ENCODE assay signal across 8 mouse cellular contexts in genomic region chr1:164247442-164247841, GRCm38 (mm10). TPM values are rescaled to one million over a fixed set of nuclear protein-coding genes. Genes with fewer than 3 reads are reported as not detected.
DNase-seq lines count a peak whose midpoint lies in the region; ATAC-seq and TF ChIP-seq lines count a peak whose summit lies in the region.

No protein-coding gene starts in this region.

- WGBS in forebrain, embryonic 13.5 days, result 34% methylated on average over 8 of the region's 8 CpGs
- 53% methylated on average over 8 of the region's 8 CpGs for WGBS in liver, embryonic 14.5 days (ENCODE audit: insufficient replicate concordance)

- peak overlapping the region; percentile 84 for H3K4me2 ChIP-seq in forebrain, embryonic 13.5 days
- peak overlapping the region; percentile 80 for H3K4me2 ChIP-seq in liver, embryonic 14.5 days (ENCODE audit: low read depth)

- H3K9ac ChIP-seq in forebrain, embryonic 13.5 days, result peak overlapping the region; percentile 68
- no peak overlapping the region for H3K9ac ChIP-seq in liver, embryonic 14.5 days (replicated peaks)

- DNase-seq in gastrocnemius, adult 2 months, result no peak
- DNase-seq in gastrocnemius, postnatal 36 days, result no peak
- no peak for DNase-seq in liver, embryonic 14.5 days (ENCODE audit: low read depth in 3 of 3, low spot score in 3 of 3)
- no peak for DNase-seq in thymus, postnatal 10 days (ENCODE audit: low spot score in 2 of 2)
- DNase-seq in cerebellum, postnatal 25 days, result no peak
- no peak for DNase-seq in kidney, adult 11 months

- no peak for TF ChIP-seq EP300 in liver, embryonic 14.5 days (IDR thresholded peaks at IDR 0.05; ENCODE audit: low read depth)

- peak overlapping the region; percentile 89 for H3K27ac ChIP-seq in gastrocnemius, adult 2 months
- H3K27ac ChIP-seq in forebrain, embryonic 13.5 days, result no peak overlapping the region
- H3K27ac ChIP-seq in liver, embryonic 14.5 days, result no peak overlapping the region

- peaks cover 39% of the 10 kb centered on the region for H3K4me1 ChIP-seq in E14TG2a.4 (replicated peaks; ENCODE audit: low read depth, low read length)
- H3K4me1 ChIP-seq in forebrain, embryonic 13.5 days, result peaks cover 28% of the 10 kb centered on the region
- H3K4me1 ChIP-seq in liver, embryonic 14.5 days (replicated peaks; ENCODE audit: control insufficient read depth in 2 of 2, insufficient read depth in 2 of 2, low read length in 1 of 2), result peaks cover 21 to 22% of the 10 kb centered on the region in 2 experiments

- H3K4me3 ChIP-seq in gastrocnemius, adult 2 months, result peak overlapping the region; percentile 98; the same call in 1 of the 2 replicates
- peak overlapping the region; percentile 86 for H3K4me3 ChIP-seq in E14TG2a.4 (replicated peaks; ENCODE audit: low read length)
- no peak overlapping the region for H3K4me3 ChIP-seq in forebrain, embryonic 13.5 days
- no peak overlapping the region; a peak in 1 of 4 replicates for H3K4me3 ChIP-seq in liver, embryonic 14.5 days (ENCODE audit: insufficient read depth in 1 of 2, low read depth in 2 of 2, low read length in 2 of 2)

- intact Hi-C loops in gastrocnemius, adult 2 months (cut with DNase I), result no loop called here
- intact Hi-C loops in gastrocnemius, postnatal 36 days (cut with DNase I), result no loop called here

- TF ChIP-seq CTCF in gastrocnemius, adult 2 months (IDR thresholded peaks at IDR 0.05), result no peak
- no peak for TF ChIP-seq CTCF in E14TG2a.4 (conservative IDR thresholded peaks at IDR 0.05; ENCODE audit: low read length)
- TF ChIP-seq CTCF in liver, embryonic 14.5 days (IDR thresholded peaks at IDR 0.05; ENCODE audit: low read depth), result no peak

- peaks cover 5% of the 10 kb centered on the region for H3K36me3 ChIP-seq in E14TG2a.4 (ENCODE audit: insufficient read depth, low read length)
- H3K36me3 ChIP-seq in forebrain, embryonic 13.5 days (ENCODE audit: poor library complexity, severe bottlenecking), result no peaks in the 10 kb centered on the region
- H3K36me3 ChIP-seq in liver, embryonic 14.5 days (replicated peaks; ENCODE audit: control insufficient read depth, insufficient read depth, low read depth), result no peaks in the 10 kb centered on the region

- no peaks in the 10 kb centered on the region for H3K9me3 ChIP-seq in E14TG2a.4 (ENCODE audit: low read length)
- H3K9me3 ChIP-seq in forebrain, embryonic 13.5 days (replicated peaks), result no peaks in the 10 kb centered on the region
- H3K9me3 ChIP-seq in liver, embryonic 14.5 days (ENCODE audit: control insufficient read depth, low read length), result no peaks in the 10 kb centered on the region

- ATAC-seq in forebrain, embryonic 13.5 days, result no peak
- no peak for ATAC-seq in liver, embryonic 14.5 days (ENCODE audit: insufficient read depth)

- 0 out of 2 replicates have a peak, but pooled peaks cover 1% of the 10 kb centered on the region for H3K27me3 ChIP-seq in E14TG2a.4 (ENCODE audit: insufficient read depth, low read length)
- H3K27me3 ChIP-seq in forebrain, embryonic 13.5 days, result no peaks in the 10 kb centered on the region
- no peaks in the 10 kb centered on the region for H3K27me3 ChIP-seq in liver, embryonic 14.5 days (ENCODE audit: control insufficient read depth, insufficient read depth, low read length)

RNA-seq across cellular contexts. Expression of gene Slc19a2, which starts 1.4 kb away (rescaled TPM):
- 1 to 10 TPM; 2.6 to 2.8 TPM for total RNA-seq in gastrocnemius, adult 2 months (2021)
- 1 to 10 TPM; 3.4 to 3.9 TPM for total RNA-seq in gastrocnemius, postnatal 36 days (2021)
- 7.2 and 7.7 TPM in 2 replicates for polyA plus RNA-seq in forebrain, embryonic 13.5 days (2015; fragmentation: Nextera tagmentation; extraction: Ambion mirVana)
- polyA plus RNA-seq in liver, embryonic 14.5 days (2012; rRNA removed), result 12.8 and 13.0 TPM in 2 replicates
- 19.6 and 19.8 TPM in 2 replicates for polyA plus RNA-seq in liver, embryonic 14.5 days (2014; fragmentation: Nextera tagmentation; extraction: Ambion mirVana)

RNA-seq across cellular contexts. Expression of gene Ccdc181, which starts 27.9 kb away (rescaled TPM):
- 10 to 100 TPM; 11.2 to 11.8 TPM for total RNA-seq in gastrocnemius, adult 2 months (2021)
- 1 to 10 TPM; 8.8 to 9.1 TPM for total RNA-seq in gastrocnemius, postnatal 36 days (2021)
- polyA plus RNA-seq in forebrain, embryonic 13.5 days (2015; fragmentation: Nextera tagmentation; extraction: Ambion mirVana), result 17.3 and 18.5 TPM in 2 replicates
- polyA plus RNA-seq in liver, embryonic 14.5 days (2012; rRNA removed), result 0.80 and 1.8 TPM in 2 replicates
- 2.3 and 3.7 TPM in 2 replicates for polyA plus RNA-seq in liver, embryonic 14.5 days (2014; fragmentation: Nextera tagmentation; extraction: Ambion mirVana)

RNA-seq across cellular contexts. Expression of gene Nme7, which starts 56.5 kb away (rescaled TPM):
- 1 to 10 TPM; 1.4 TPM for total RNA-seq in gastrocnemius, adult 2 months (2021)
- 1 to 10 TPM; 2.1 TPM for total RNA-seq in gastrocnemius, postnatal 36 days (2021)
- 42.1 and 44.8 TPM in 2 replicates for polyA plus RNA-seq in forebrain, embryonic 13.5 days (2015; fragmentation: Nextera tagmentation; extraction: Ambion mirVana)
- polyA plus RNA-seq in liver, embryonic 14.5 days (2012; rRNA removed), result 4.2 and 6.4 TPM in 2 replicates
- 9.0 and 13.0 TPM in 2 replicates for polyA plus RNA-seq in liver, embryonic 14.5 days (2014; fragmentation: Nextera tagmentation; extraction: Ambion mirVana)

RNA-seq across cellular contexts. Expression of gene Blzf1, which starts 59.8 kb away (rescaled TPM):
- 10 to 100 TPM; 26.5 to 28.0 TPM for total RNA-seq in gastrocnemius, adult 2 months (2021)
- 10 to 100 TPM; 20.1 to 24.5 TPM for total RNA-seq in gastrocnemius, postnatal 36 days (2021)
- polyA plus RNA-seq in forebrain, embryonic 13.5 days (2015; fragmentation: Nextera tagmentation; extraction: Ambion mirVana), result 29.9 and 30.0 TPM in 2 replicates
- 2.3 and 4.1 TPM in 2 replicates for polyA plus RNA-seq in liver, embryonic 14.5 days (2012; rRNA removed)
- polyA plus RNA-seq in liver, embryonic 14.5 days (2014; fragmentation: Nextera tagmentation; extraction: Ambion mirVana), result 8.5 and 9.9 TPM in 2 replicates

Comparison
In these comparisons a context has a peak if more than half of its experiments do, and no peak if none do; other contexts are left out.
1. H3K4me3 ChIP-seq: peak in gastrocnemius, adult 2 months (single experiment) and E14TG2a.4 (single experiment); none in forebrain, embryonic 13.5 days (single experiment) and liver, embryonic 14.5 days (0 of 2).